Mouse (Mus musculus) ovary, adult 10 weeks (tissue): ENCODE measurements around the gene Rpl34. TPM values are rescaled to one million over a fixed set of nuclear protein-coding genes. Genes with fewer than 3 reads are reported as not detected.

Source experiments
- polyA plus RNA-seq: library from polyadenylated mRNA; stranded (reverse); fragments of 350-450 nt; fragmentation: Illumina TruSeq; extraction: RNeasy Lipid Tissue Mini Kit (QIAGEN cat#74804); gene quantifications from one replicate; pipeline ENCODE4 v1.2.3, GENCODE M21; 2014

Rpl34 gene
- 89.2 TPM for polyA plus RNA-seq

GRCm38 (mm10) chr3:130730189-130730653, at the start of gene Rpl34:
Gene Rpl34 (minus strand): TSS chr3:130730398.

GRCm38 (mm10) chr3:130708967-130709924, 21.0 kb downstream of the Rpl34 start, which contains the start of gene Ostc:
Gene Ostc (minus strand): TSS chr3:130709444.

Other genes with a start within 250 kb of the Rpl34 start
- not detected for gene Etnppl, start 113.0 kb downstream of the Rpl34 start, polyA plus RNA-seq
- gene Ostc, start 21.0 kb downstream of the Rpl34 start, polyA plus RNA-seq = 326 TPM